13 mouse cellular contexts compared by ENCODE assay signal in genomic region chr10:111658828-111659227, GRCm38 (mm10).
DNase-seq lines count a peak whose midpoint lies in the region; ATAC-seq and TF ChIP-seq lines count a peak whose summit lies in the region.
"Had no signal": no experiment of that assay in that cellular context is flagged by ENCODE, and none has a peak within 500 bp of the region (broad histone marks: within the 10 kb centered on the region; RNA-seq: fewer than 3 reads in every experiment).

No protein-coding gene starts in this region.

- H3K9ac ChIP-seq in hindbrain, embryonic 12.5 days, result no peak overlapping the region
- no peak overlapping the region for H3K9ac ChIP-seq in midbrain, postnatal 0 days (replicated peaks; ENCODE audit: low read length, poor library complexity, severe bottlenecking)
- H3K9ac ChIP-seq: liver, embryonic 12.5 days had no signal

- peak; percentile 54; the same call in 1 of the 2 replicates for ATAC-seq in hindbrain, embryonic 12.5 days (ENCODE audit: low FRiP score)
- no peak for ATAC-seq in midbrain, postnatal 0 days (ENCODE audit: low FRiP score)
- no peak for ATAC-seq in erythroblast, adult 5-6 weeks (replicated peaks; ENCODE audit: low FRiP score, poor library complexity, severe bottlenecking)
- ATAC-seq: liver, embryonic 12.5 days had no signal

- no peak for TF ChIP-seq CTCF in cerebellum, adult 2 months (IDR thresholded peaks at IDR 0.05; ENCODE audit: borderline replicate concordance, insufficient read depth, low read depth, low read length)
- no peak for TF ChIP-seq CTCF in midbrain, postnatal 0 days (IDR thresholded peaks at IDR 0.05)

- no peaks in the 10 kb centered on the region for H3K9me3 ChIP-seq in hindbrain, embryonic 12.5 days (replicated peaks)
- H3K9me3 ChIP-seq in midbrain, postnatal 0 days (ENCODE audit: low read length), result no peaks in the 10 kb centered on the region
- H3K9me3 ChIP-seq: liver, embryonic 12.5 days; megakaryocyte, embryonic 14.5 days had no signal

- WGBS in cerebellum, adult 2 months, result 13% methylated on average over 9 of the region's 9 CpGs
- WGBS in hindbrain, embryonic 12.5 days, result 26% methylated on average over 9 of the region's 9 CpGs
- 14% methylated on average over 9 of the region's 9 CpGs for WGBS in midbrain, postnatal 0 days

- no peaks in the 10 kb centered on the region for H3K36me3 ChIP-seq in hindbrain, embryonic 12.5 days
- no peaks in the 10 kb centered on the region for H3K36me3 ChIP-seq in midbrain, postnatal 0 days (ENCODE audit: insufficient read depth, low read length)
- H3K36me3 ChIP-seq: liver, embryonic 12.5 days had no signal

- DNase-seq in cerebellum, postnatal 14 days, result peak; percentile 28 to 34
- DNase-seq in cerebellum, adult 2 months, result no peak
- peak; percentile 19 for DNase-seq in left cerebral cortex, postnatal 4 days
- DNase-seq in left cerebral cortex, adult 8-10 months (ENCODE audit: low spot score in 2 of 2), result no peak
- DNase-seq in midbrain, postnatal 0 days (ENCODE audit: low spot score), result peak; percentile 50
- no peak for DNase-seq in adipocyte (ENCODE audit: low spot score)
- DNase-seq: adrenal gland, adult 2 months; cerebellum, adult 11-12 months; layer of hippocampus, adult 9-11 months had no signal

- TF ChIP-seq POLR2A in cerebellum, adult 2 months (IDR thresholded peaks at IDR 0.05; ENCODE audit: borderline replicate concordance, insufficient read depth, low read length), result no peak

- peak overlapping the region; percentile 31 for H3K4me2 ChIP-seq in hindbrain, embryonic 12.5 days (replicated peaks)
- H3K4me2 ChIP-seq in midbrain, postnatal 0 days (ENCODE audit: low read depth, low read length, poor library complexity, severe bottlenecking), result peak overlapping the region; percentile 26; the same call in 1 of the 2 replicates
- H3K4me2 ChIP-seq: liver, embryonic 12.5 days had no signal

- no peak overlapping the region for H3K27ac ChIP-seq in cerebellum, adult 2 months (ENCODE audit: insufficient read depth, low read length)
- no peak overlapping the region for H3K27ac ChIP-seq in hindbrain, embryonic 12.5 days
- no peak overlapping the region for H3K27ac ChIP-seq in midbrain, postnatal 0 days (ENCODE audit: low read depth, low read length)
- H3K27ac ChIP-seq: liver, embryonic 12.5 days had no signal

- no peak overlapping the region for H3K4me3 ChIP-seq in cerebellum, adult 2 months (replicated peaks; ENCODE audit: insufficient read depth, low read depth, low read length)
- H3K4me3 ChIP-seq in hindbrain, embryonic 12.5 days, result no peak overlapping the region
- H3K4me3 ChIP-seq in midbrain, postnatal 0 days (ENCODE audit: low read depth, low read length), result peak overlapping the region; percentile 3; the same call in 1 of the 2 replicates
- H3K4me3 ChIP-seq: liver, embryonic 12.5 days; megakaryocyte, embryonic 14.5 days had no signal

- no peaks in the 10 kb centered on the region for H3K4me1 ChIP-seq in cerebellum, adult 2 months (ENCODE audit: control insufficient read depth, insufficient read depth, low read length)
- H3K4me1 ChIP-seq in hindbrain, embryonic 12.5 days, result peaks cover 11% of the 10 kb centered on the region
- no peaks in the 10 kb centered on the region for H3K4me1 ChIP-seq in midbrain, postnatal 0 days (ENCODE audit: insufficient read depth, low read length)
- H3K4me1 ChIP-seq: liver, embryonic 12.5 days had no signal

- intact Hi-C loops in left cerebral cortex, postnatal 4 days (cut with DNase I), result no loop called here

- peaks cover 2% of the 10 kb centered on the region; the same call in 1 of the 2 replicates for H3K27me3 ChIP-seq in cerebellum, adult 2 months (ENCODE audit: control insufficient read depth, insufficient read depth, low read length)
- H3K27me3 ChIP-seq in hindbrain, embryonic 12.5 days, result 0 out of 2 replicates have a peak, but pooled peaks cover 4% of the 10 kb centered on the region
- no peaks in the 10 kb centered on the region for H3K27me3 ChIP-seq in midbrain, postnatal 0 days (ENCODE audit: insufficient read depth, low read length)
- H3K27me3 ChIP-seq: liver, embryonic 12.5 days had no signal

Comparison
In these comparisons a context has a peak if more than half of its experiments do, and no peak if none do; other contexts are left out.
1. DNase-seq: peak in cerebellum, postnatal 14 days (2 of 2), left cerebral cortex, postnatal 4 days (single experiment) and midbrain, postnatal 0 days (single experiment); none in cerebellum, adult 2 months (0 of 2), left cerebral cortex, adult 8-10 months (0 of 2) and adipocyte (single experiment).